Mouse (Mus musculus) heart, adult 11 months (tissue): ENCODE measurements around the gene Ccdc51.
A peak's percentile ranks its signal among the peaks of the same experiment; 100 is the strongest.

Source experiments
- DNase-seq: peaks from one replicate; pipeline ENCODE4 v3.0.0; 2022

The Ccdc51 gene

GRCm38 (mm10) chr9:109125481-109125880 is 43.2 kb downstream of the Ccdc51 start:
- peak; percentile 57 for DNase-seq

DNA sequence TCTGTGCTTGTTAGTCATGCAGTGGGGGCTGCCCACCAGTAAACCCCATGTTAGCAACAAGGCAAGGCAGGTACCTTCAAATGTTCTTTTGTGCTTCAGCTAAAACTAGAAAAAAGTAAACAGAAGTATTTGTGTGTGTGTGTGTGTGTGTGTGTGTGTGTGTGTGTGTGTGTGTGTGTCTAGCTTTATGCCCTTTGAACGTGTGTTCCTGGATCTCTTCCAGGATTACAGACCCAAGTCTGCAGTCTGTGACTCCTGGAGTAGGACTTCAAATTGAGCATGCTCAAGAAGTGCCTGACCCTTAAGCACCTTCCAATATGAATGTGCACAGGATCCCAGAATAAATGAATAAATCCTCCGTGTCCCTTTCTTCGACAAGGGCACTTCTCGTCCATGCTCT is 44.8 kb downstream of the Ccdc51 start:
- DNase-seq = peak; percentile 16

- peak; percentile 80 for DNase-seq
Measured at GRCm38 (mm10) chr9:109128211-109128610, 45.9 kb downstream of the Ccdc51 start.

GRCm38 (mm10) chr9:109130076-109130475 is 47.8 kb downstream of the Ccdc51 start:
- peak; percentile 80 for DNase-seq

- peak; percentile 76 for DNase-seq
Measured at GRCm38 (mm10) chr9:109140414-109140813, 58.1 kb downstream of the Ccdc51 start.
